Mouse (Mus musculus): ENCODE data around the gene Bdh1. TPM values are rescaled to one million over a fixed set of nuclear protein-coding genes. Genes with fewer than 3 reads are reported as not detected.

Bdh1 gene
- polyA plus RNA-seq, 1 experiment from 2014 or later = 30.0 TPM

DNA sequence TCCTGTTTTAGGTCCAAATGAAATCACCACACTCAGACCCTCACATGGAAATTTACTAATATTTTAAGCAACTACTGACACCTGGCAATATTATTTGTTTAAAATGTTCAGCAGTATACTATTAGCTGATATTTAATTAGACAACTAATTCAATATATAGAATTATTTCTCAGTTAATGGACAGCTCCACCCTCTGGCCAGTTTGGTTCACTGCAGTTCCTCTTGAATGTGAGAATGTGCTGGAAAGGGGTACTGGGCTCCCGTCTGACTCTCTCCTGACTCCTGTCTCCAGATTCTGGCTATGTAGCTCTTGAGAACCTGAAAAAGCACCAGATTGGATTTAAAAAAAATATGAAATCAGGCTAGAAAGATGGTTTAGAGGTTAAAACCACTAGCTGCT is 17.0 kb upstream of the Bdh1 start:
- H3K9ac ChIP-seq (replicated peaks; ENCODE audit: low read depth, low read length) = no peak overlapping the region
- no peak overlapping the region for H3K4me3 ChIP-seq (ENCODE audit: low read depth, low read length)
- H3K4me2 ChIP-seq (replicated peaks; ENCODE audit: low read depth, low read length) = no peak overlapping the region
- 76% methylated on average over 1 of the region's 1 CpGs for WGBS
- H3K27ac ChIP-seq (ENCODE audit: low read length) = no peak overlapping the region
- no peaks in the 10 kb centered on the region for H3K27me3 ChIP-seq (ENCODE audit: control insufficient read depth, insufficient read depth, low read length)
- H3K36me3 ChIP-seq (ENCODE audit: control insufficient read depth, insufficient read depth, low read length) = no peaks in the 10 kb centered on the region
- ATAC-seq (ENCODE audit: insufficient number of reproducible peaks, insufficient read depth, low FRiP score, low read depth) = no peak
- H3K9me3 ChIP-seq (ENCODE audit: control insufficient read depth, low read depth, low read length) = no peaks in the 10 kb centered on the region
- H3K4me1 ChIP-seq (ENCODE audit: control insufficient read depth, insufficient read depth, low read length) = no peaks in the 10 kb centered on the region

DNA sequence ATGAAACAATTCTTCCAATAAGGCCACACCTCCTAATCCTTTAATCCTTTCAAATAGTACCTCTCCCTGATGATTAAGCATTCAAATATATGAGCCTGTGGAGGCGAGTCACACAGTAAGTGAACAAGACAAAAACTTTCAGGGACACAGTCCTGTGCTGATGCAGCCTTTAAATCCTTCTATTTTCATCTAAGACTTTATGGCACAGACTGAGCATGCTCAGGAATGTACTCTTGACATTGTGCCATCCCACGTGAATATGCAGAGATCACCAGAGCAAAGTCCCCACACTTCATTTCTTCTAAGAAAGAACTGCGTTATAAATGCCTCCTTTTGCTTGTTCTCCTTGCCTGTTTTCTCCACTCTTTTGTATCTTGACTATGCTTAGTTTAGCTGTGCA is 14.2 kb upstream of the Bdh1 start:
- WGBS = 59% methylated on average over 3 of the region's 3 CpGs
- no peak overlapping the region for H3K27ac ChIP-seq (ENCODE audit: low read length)

DNA sequence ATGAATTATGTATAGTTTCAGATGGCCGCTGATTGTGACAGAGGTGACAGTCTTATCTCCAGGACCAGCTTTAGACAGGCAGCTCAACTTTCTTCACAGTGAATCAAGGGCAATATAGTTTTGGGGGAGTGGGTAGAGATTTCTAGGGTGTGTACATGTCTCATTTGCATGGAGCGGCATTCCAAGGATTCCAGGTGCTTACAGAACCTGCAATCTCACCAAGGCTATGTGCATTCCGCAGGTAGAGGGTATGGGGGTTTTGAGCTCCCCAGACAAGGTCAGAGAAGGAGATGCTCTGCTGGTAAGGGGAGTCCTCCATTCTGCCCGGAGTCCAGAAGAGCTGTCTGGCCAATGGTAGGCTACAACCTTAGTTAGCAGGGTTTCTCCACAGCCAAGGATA is 11.1 kb upstream of the Bdh1 start:
- Histone ChIP-seq H3K4me2 (replicated peaks; ENCODE audit: low read depth, low read length) (no peak overlapping the region), H3K27me3 (ENCODE audit: control insufficient read depth, insufficient read depth, low read length) (no peaks in the 10 kb centered on the region), H3K4me1 (ENCODE audit: control insufficient read depth, insufficient read depth, low read length) (no peaks in the 10 kb centered on the region), H3K36me3 (ENCODE audit: control insufficient read depth, insufficient read depth, low read length) (no peaks in the 10 kb centered on the region), H3K4me3 (ENCODE audit: low read depth, low read length) (no peak overlapping the region), H3K27ac (ENCODE audit: low read length) (no peak overlapping the region), H3K9ac (replicated peaks; ENCODE audit: low read depth, low read length) (no peak overlapping the region), H3K9me3 (ENCODE audit: control insufficient read depth, low read depth, low read length) (no peaks in the 10 kb centered on the region)
- ATAC-seq (ENCODE audit: insufficient number of reproducible peaks, insufficient read depth, low FRiP score, low read depth) = no peak
- WGBS = 57% methylated on average over 4 of the region's 4 CpGs

More for the DNA sequence above, 14.2 kb upstream of the Bdh1 start:
- no peak overlapping the region for H3K9ac ChIP-seq (replicated peaks; ENCODE audit: low read depth, low read length)
- peak; percentile 28; the same call in 1 of the 2 replicates for ATAC-seq (ENCODE audit: insufficient number of reproducible peaks, insufficient read depth, low FRiP score, low read depth)
- no peak overlapping the region for H3K4me2 ChIP-seq (replicated peaks; ENCODE audit: low read depth, low read length)
- H3K27me3 ChIP-seq (ENCODE audit: control insufficient read depth, insufficient read depth, low read length) = no peaks in the 10 kb centered on the region
- H3K36me3 ChIP-seq (ENCODE audit: control insufficient read depth, insufficient read depth, low read length) = no peaks in the 10 kb centered on the region
- H3K4me1 ChIP-seq (ENCODE audit: control insufficient read depth, insufficient read depth, low read length) = no peaks in the 10 kb centered on the region
- no peak overlapping the region for H3K4me3 ChIP-seq (ENCODE audit: low read depth, low read length)
- no peaks in the 10 kb centered on the region for H3K9me3 ChIP-seq (ENCODE audit: control insufficient read depth, low read depth, low read length)

DNA sequence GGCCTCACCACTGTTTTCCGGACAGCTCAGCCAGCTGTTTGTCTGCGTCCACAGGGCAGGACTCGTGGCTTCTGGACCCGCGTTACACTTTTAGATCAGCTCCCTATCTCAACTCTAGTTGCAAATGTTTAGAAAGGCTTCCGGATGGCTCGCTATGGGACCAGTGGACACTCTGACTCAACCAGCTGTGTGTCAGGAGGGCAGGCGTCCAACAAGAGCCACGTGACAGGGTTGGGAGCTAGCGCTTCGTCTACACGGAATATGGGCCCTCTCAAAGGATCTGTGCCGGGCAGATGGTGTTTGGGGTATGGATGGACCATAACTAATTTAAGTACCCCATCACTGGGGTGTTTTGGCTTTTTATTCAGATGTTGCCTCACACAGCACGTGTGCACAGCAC is 9.8 kb upstream of the Bdh1 start:
- Histone ChIP-seq H3K27ac (ENCODE audit: low read length) (no peak overlapping the region), H3K4me1 (ENCODE audit: control insufficient read depth, insufficient read depth, low read length) (no peaks in the 10 kb centered on the region), H3K9ac (replicated peaks; ENCODE audit: low read depth, low read length) (no peak overlapping the region), H3K9me3 (ENCODE audit: control insufficient read depth, low read depth, low read length) (no peaks in the 10 kb centered on the region), H3K27me3 (ENCODE audit: control insufficient read depth, insufficient read depth, low read length) (no peaks in the 10 kb centered on the region), H3K4me2 (replicated peaks; ENCODE audit: low read depth, low read length) (no peak overlapping the region), H3K4me3 (ENCODE audit: low read depth, low read length) (no peak overlapping the region), H3K36me3 (ENCODE audit: control insufficient read depth, insufficient read depth, low read length) (no peaks in the 10 kb centered on the region)
- WGBS = 66% methylated on average over 14 of the region's 14 CpGs
- no peak for ATAC-seq (ENCODE audit: insufficient number of reproducible peaks, insufficient read depth, low FRiP score, low read depth)

DNA sequence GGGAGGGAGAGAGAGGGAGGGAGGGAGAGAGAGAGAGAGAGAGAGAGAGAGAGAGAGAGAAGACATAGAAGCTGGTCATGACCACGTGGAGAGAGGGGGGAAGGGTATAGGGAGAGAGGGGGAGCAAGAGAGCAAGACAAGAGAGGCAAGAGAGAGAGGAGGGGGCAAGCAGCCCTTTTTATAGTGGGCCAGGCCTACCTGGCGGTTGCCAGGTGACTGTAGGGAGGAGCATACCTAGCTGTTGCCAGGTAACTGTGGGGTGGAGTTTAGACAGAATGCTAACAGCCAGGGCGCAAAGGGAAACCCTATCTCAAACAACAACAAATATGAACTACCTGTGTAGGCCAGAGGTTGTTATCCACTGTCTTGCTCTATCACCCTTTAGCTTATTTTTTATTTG is 8.3 kb upstream of the Bdh1 start:
- Histone ChIP-seq H3K36me3 (ENCODE audit: control insufficient read depth, insufficient read depth, low read length) (no peaks in the 10 kb centered on the region), H3K4me3 (ENCODE audit: low read depth, low read length) (no peak overlapping the region), H3K4me1 (ENCODE audit: control insufficient read depth, insufficient read depth, low read length) (no peaks in the 10 kb centered on the region), H3K4me2 (replicated peaks; ENCODE audit: low read depth, low read length) (no peak overlapping the region), H3K9ac (replicated peaks; ENCODE audit: low read depth, low read length) (no peak overlapping the region), H3K27me3 (ENCODE audit: control insufficient read depth, insufficient read depth, low read length) (no peaks in the 10 kb centered on the region), H3K9me3 (ENCODE audit: control insufficient read depth, low read depth, low read length) (no peaks in the 10 kb centered on the region), H3K27ac (ENCODE audit: low read length) (no peak overlapping the region)
- no peak for ATAC-seq (ENCODE audit: insufficient number of reproducible peaks, insufficient read depth, low FRiP score, low read depth)
- 64% methylated on average over 3 of the region's 3 CpGs for WGBS

DNA sequence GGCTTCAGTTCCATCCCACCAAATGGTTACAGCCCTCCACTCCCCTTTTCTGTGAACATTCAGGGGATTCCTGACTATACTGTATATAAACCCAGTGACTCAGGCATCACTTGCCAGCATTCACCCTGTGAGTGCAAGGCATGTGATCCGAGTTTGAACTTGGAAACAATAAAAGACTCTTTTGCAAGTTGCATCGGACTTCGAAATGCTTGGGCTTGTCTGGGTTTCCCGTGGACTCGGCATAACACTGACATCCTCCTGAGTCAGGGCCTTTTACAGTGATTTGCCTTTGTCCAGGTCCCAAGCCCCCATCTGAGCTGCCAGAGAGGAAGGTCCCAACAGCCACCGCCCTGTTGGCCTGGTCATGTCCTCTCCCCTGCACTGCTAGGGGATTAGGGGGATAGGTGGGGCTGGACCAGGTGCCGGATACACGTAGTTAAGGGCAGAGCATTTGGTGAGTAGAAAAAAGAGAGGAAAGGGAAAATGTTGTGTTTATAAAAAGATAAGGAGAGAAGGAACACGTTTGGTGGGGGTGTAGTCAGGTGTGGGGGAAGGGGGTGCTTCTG is 6.1 kb upstream of the Bdh1 start:
- Histone ChIP-seq H3K4me3 (ENCODE audit: low read depth, low read length) (no peak overlapping the region), H3K9me3 (ENCODE audit: control insufficient read depth, low read depth, low read length) (no peaks in the 10 kb centered on the region), H3K27ac (ENCODE audit: low read length) (peak overlapping the region; percentile 10; the same call in 1 of the 2 replicates), H3K4me1 (ENCODE audit: control insufficient read depth, insufficient read depth, low read length) (no peaks in the 10 kb centered on the region), H3K9ac (replicated peaks; ENCODE audit: low read depth, low read length) (no peak overlapping the region), H3K27me3 (ENCODE audit: control insufficient read depth, insufficient read depth, low read length) (no peaks in the 10 kb centered on the region), H3K4me2 (replicated peaks; ENCODE audit: low read depth, low read length) (no peak overlapping the region), H3K36me3 (ENCODE audit: control insufficient read depth, insufficient read depth, low read length) (no peaks in the 10 kb centered on the region)
- 45% methylated on average over 9 of the region's 9 CpGs for WGBS
- peak; percentile 35; the same call in 1 of the 2 replicates for ATAC-seq (ENCODE audit: insufficient number of reproducible peaks, insufficient read depth, low FRiP score, low read depth)

DNA sequence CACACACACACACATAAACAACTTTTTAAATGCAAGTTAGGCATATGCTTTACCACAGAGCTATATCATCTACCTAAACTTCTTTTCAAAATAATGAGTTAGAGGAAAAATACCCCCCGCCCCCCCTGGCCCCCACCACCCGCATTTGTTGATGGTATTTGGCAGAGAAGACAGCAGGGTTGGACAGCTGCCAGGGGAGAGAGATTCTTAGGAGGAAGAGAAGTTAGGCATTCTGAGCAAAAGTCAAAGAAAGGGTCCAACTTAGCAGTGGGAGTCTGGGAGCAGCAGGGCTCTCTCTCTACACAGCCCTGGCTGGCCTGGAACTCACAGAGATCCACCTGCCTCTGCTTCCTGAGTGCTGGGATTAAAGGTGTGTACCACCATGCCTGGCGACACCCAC is 3.4 kb upstream of the Bdh1 start:
- Histone ChIP-seq H3K9me3 (ENCODE audit: control insufficient read depth, low read depth, low read length) (no peaks in the 10 kb centered on the region), H3K9ac (replicated peaks; ENCODE audit: low read depth, low read length) (no peak overlapping the region), H3K4me2 (replicated peaks; ENCODE audit: low read depth, low read length) (no peak overlapping the region), H3K27ac (ENCODE audit: low read length) (no peak overlapping the region), H3K4me3 (ENCODE audit: low read depth, low read length) (no peak overlapping the region), H3K36me3 (ENCODE audit: control insufficient read depth, insufficient read depth, low read length) (no peaks in the 10 kb centered on the region), H3K27me3 (ENCODE audit: control insufficient read depth, insufficient read depth, low read length) (no peaks in the 10 kb centered on the region), H3K4me1 (ENCODE audit: control insufficient read depth, insufficient read depth, low read length) (no peaks in the 10 kb centered on the region)
- WGBS = 78% methylated on average over 3 of the region's 3 CpGs
- no peak for ATAC-seq (ENCODE audit: insufficient number of reproducible peaks, insufficient read depth, low FRiP score, low read depth)

DNA sequence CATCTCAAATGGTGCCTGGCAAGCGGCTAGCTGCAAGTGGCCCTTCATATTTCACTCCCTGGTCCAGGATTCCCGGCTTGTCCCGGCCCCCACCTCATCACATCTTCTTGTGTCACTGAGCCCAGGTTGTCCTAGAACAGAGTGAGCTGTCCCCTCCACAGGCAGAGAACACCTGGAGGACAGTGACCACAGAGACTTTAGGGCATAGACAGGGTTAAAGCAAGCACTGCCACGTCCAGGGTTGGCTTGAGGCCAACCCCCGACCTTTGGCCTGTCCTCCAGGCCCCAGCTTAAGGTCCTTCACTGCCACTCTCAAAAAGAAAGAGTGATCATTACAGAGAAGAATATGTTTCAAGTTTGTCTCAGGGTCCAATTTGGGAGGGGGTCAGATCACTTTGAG is 2.6 kb upstream of the Bdh1 start:
- Histone ChIP-seq H3K4me1 (ENCODE audit: control insufficient read depth, insufficient read depth, low read length) (no peaks in the 10 kb centered on the region), H3K9me3 (ENCODE audit: control insufficient read depth, low read depth, low read length) (no peaks in the 10 kb centered on the region), H3K36me3 (ENCODE audit: control insufficient read depth, insufficient read depth, low read length) (no peaks in the 10 kb centered on the region), H3K27me3 (ENCODE audit: control insufficient read depth, insufficient read depth, low read length) (no peaks in the 10 kb centered on the region), H3K4me2 (replicated peaks; ENCODE audit: low read depth, low read length) (no peak overlapping the region), H3K9ac (replicated peaks; ENCODE audit: low read depth, low read length) (no peak overlapping the region), H3K27ac (ENCODE audit: low read length) (no peak overlapping the region), H3K4me3 (ENCODE audit: low read depth, low read length) (no peak overlapping the region)
- 67% methylated on average over 5 of the region's 5 CpGs for WGBS
- ATAC-seq (ENCODE audit: insufficient number of reproducible peaks, insufficient read depth, low FRiP score, low read depth) = no peak

DNA sequence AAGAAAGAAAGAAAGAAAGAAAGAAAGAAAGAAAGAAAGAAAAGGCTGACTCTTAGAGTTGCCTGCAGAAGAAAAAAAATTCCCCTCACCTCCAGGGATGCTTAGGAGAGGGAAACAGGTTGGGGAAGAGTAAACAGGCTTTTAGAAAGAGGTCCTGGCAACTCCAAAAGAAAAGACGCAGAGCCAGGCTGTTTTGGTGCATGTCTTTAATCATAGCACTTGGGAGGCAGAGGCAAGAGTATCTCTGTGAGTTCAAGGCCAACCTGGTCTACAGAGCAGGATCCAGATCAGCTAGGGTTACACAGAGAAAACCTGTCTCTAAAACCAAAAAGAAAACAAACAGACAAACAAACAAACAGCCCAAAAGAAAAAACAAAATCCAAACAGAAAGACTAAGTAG is 642 bp downstream of the Bdh1 start:
- WGBS = 56% methylated on average over 1 of the region's 1 CpGs
- Histone ChIP-seq H3K36me3 (ENCODE audit: control insufficient read depth, insufficient read depth, low read length) (no peaks in the 10 kb centered on the region), H3K4me2 (replicated peaks; ENCODE audit: low read depth, low read length) (no peak overlapping the region), H3K4me1 (ENCODE audit: control insufficient read depth, insufficient read depth, low read length) (no peaks in the 10 kb centered on the region), H3K27ac (ENCODE audit: low read length) (no peak overlapping the region), H3K9me3 (ENCODE audit: control insufficient read depth, low read depth, low read length) (no peaks in the 10 kb centered on the region), H3K9ac (replicated peaks; ENCODE audit: low read depth, low read length) (no peak overlapping the region), H3K4me3 (ENCODE audit: low read depth, low read length) (no peak overlapping the region), H3K27me3 (ENCODE audit: control insufficient read depth, insufficient read depth, low read length) (0 out of 2 replicates have a peak, but pooled peaks cover 3% of the 10 kb centered on the region)
- ATAC-seq (ENCODE audit: insufficient number of reproducible peaks, insufficient read depth, low FRiP score, low read depth) = no peak

Data from stomach, embryonic 14.5 days (tissue).